Mouse (Mus musculus): ENCODE measurements at regions not wholly inside any gene's neighbourhood (a gene's known extent, or its start where the extent isn't known, plus 50 kb on each side); places are given as distances from the start of the nearest gene placed in this dataset.
A peak's percentile ranks its signal among the peaks of the same experiment; 100 is the strongest.

DNA sequence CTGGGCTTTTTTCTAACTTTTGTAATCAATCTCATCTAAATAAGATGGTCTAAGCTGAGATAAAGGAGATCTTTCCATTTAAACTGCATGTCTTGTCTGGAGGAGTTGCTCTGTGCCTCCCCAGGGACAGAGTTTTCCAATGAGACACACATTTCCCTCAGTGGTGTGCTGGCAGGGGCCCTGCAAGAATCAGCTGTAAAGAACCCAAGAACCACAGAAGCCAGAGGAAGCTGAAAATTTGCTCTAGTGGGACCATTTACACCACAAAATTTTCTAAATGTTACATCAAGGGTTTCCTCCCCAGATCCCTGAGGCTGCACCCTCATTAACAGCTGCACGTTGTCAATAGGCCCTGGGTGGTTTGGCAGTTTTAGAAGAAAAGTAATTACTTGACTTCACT, 301.0 kb upstream of the Ttc14 start:
- no peak for DNase-seq (ENCODE audit: extremely low spot score, low read depth, low spot score)

DNA sequence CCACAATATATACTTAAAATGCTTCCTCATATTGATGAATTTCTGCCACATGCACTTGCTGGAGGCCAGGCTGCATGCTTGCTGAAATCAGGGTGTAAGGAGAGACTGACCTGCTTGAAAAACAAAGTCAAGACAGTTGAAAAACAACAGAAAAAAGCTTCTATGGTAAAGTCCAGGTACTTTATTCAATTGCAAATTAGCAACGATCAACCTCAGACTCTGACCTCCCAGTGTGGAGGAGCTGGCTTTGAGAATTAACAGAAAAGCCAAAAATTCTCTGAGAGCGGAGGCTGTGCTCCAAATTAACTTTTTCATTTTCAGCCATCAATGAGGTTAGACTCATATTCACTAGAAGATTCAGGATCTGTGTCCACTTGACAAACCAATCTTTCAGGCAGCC, 291.4 kb upstream of the Ttc14 start:
- DNase-seq (ENCODE audit: extremely low spot score, low read depth, low spot score), result no peak

DNA sequence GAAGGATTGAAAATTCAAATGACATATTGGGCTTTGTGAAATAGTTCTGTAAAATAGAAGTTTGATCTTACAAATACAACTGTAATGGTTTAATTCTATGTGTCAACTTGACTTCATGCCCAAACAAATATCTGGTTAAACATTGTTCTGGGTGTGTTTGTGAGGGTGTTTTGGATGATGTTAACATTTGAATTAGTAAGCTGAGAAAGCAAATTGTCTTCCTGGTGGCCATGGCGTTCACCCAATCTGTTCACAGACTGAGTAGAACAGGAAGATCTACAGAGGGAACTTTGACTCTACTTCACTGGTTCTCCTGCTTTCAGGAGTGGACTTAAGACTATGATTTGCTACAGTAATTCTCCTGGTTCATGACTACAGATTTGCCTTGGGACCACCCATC, 255.5 kb upstream of the Ttc14 start:
- no peak for DNase-seq (ENCODE audit: extremely low spot score, low read depth, low spot score)

DNA sequence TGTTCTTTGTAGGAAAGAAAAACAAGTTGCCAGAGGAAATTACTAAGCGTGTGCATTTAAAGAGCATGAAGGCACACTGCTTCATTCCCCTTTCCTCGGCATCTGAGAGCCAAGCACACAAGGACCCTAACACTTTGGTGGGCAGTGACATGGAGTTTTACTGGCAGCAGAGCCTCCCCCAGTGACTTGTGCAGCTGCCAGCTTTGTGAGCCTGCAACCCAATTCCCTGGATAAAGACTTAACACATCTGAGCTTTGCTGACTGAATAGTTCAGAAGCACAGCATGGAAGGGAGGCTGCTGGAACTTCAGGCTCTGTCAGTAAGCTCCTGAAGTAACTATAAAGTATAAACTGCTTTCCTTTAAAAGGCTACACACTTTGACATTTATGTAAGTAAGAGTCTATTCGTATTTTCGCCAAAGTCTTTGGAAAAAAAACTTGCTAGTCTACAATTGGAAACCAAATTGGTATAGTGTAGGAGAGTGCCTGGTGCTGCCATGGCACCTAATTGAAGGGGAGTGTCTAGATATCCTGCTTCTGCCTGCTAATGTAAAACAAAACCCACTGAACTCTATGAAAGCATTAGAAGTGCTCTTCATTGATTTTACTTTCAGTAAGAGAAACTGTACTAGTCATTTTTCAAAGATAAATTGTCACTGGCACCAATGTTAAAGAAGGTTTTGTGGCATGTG, 236.8 kb upstream of the Ttc14 start:
- DNase-seq (ENCODE audit: extremely low spot score, low read depth, low spot score), result no peak

DNA sequence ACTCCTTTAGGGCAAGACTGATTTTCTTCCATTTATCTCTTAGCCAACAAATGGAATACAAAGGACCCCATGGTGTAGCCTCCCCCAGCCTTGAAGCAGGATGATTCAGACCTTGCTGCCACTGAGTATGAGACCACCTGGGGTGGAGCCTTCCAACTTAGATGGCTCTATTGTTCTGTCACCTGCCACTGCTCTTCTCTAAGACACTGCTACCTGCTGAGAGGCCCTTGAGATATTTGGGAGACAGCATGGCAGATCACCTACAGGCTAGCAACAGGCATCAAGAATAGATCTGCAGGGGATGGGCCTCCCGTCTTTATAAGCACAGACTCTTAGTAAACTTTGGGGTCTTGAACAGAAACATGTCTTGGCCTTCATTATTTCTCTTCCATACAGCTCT, 219.0 kb upstream of the Ttc14 start:
- DNase-seq (ENCODE audit: extremely low spot score, low read depth, low spot score), result no peak

DNA sequence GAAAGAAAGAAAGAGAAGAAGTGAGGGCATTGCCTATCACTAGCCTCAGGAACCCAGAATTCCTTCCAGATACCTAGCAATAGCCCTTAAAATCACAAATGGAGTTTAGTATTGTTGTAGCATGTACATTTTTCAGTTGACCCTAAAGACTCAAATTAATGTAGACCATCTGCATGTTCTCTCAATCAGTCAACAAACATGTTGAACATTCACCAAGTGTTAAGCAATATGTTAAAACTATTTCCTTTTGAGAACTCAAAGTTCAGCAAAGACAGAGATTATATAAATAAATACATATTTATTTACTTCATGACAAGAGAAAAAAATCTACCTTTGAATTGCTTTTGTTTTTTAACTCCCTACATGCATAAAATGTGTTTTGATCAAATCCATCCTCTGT, 185.4 kb upstream of the Ttc14 start:
- no peak for DNase-seq (ENCODE audit: extremely low spot score, low read depth, low spot score)

DNA sequence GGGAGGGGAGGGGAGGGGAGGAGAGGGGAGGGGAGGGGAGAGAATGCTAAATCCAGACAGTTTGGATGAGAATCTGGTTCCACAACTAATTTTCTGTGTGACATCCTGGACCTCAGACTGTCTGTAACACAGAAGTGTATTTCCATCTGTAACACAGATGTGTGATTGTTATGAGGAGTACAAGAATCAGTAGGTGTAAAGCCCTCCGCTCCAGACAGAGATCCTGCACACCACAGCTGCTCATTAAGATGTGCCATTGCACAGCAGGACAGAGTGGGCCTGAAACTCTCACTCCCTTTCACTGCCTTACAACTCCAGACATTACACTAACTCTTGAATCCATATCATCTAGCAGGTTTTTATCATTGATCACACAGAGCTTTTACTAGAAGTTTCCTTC, 182.8 kb upstream of the Ttc14 start:
- peak; percentile 10 for DNase-seq (ENCODE audit: extremely low spot score, low read depth, low spot score)

DNA sequence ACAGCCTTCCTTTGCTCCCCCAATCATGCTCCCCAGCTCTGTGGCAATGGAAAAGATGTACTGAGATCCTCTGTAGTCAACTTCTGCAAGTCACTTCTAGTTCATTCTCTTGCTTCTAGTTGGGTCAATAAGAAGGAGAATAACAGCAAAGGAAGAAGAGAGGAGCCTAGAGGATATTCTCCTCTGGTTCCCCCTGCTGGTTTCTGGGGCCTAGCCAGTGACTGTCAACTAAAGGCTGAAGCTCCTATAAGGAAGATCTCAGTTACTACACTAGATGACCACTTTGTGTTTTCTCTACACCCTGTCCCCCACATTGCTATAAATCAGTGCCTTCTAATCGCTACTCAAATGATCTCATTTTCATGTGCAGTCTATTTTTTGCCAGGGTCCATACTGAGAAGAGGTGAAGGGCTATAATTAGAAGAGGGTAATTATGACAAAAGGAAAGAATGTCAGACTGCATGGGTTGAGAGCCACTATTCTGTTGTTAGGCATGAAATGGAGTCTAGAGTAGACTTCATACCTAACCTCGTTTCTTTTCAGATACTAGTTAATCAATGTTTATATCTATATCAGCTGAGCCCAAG, 166.6 kb upstream of the Ttc14 start:
- no peak for DNase-seq (ENCODE audit: extremely low spot score, low read depth, low spot score)

DNA sequence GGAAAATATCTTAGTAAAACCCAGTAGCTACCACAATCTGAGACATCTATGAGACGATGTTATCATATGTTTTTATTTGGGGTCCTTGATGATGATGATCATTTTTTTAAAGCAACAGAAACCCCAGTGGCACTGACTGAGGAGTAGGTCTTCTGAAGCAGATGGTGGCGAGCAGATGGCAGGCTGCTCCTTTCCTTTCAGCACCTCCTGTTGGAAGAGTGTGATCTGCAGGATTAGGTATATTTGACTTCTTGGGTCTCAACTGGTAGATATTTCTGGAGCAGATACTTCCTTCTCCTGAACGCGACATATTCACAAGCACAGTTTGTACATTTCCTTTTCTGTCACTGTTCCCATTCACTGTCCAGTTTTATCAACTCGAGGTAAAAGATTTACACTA, 141.0 kb upstream of the Ttc14 start:
- no peak for DNase-seq (ENCODE audit: extremely low spot score, low read depth, low spot score)

All from hindlimb bud, embryonic 11.5 days (tissue).